Mouse (Mus musculus) heart, embryonic 10.5 days (tissue): ENCODE measurements around the gene Spata20. TPM values are rescaled to one million over a fixed set of nuclear protein-coding genes. Genes with fewer than 3 reads are reported as not detected.
A peak's percentile ranks its signal among the peaks of the same experiment; 100 is the strongest.

Experiments
- DNase-seq: peaks from one replicate; pipeline ENCODE4 v3.0.0-alpha.2; 2017; ENCODE audit warnings: low spot score
- H3K27ac ChIP-seq: fragments of 300-500 bp; sonication (generic); 2 replicates; pipeline ENCODE4 v1.5.1; 2016; ENCODE audit warnings: mild to moderate bottlenecking
- H3K27me3 ChIP-seq: fragments of 300-500 bp; sonication (generic); 2 replicates; pipeline ENCODE4 v1.6.1; 2016; ENCODE audit warnings: mild to moderate bottlenecking; ENCODE audit not compliant: poor library complexity, insufficient read depth, severe bottlenecking
- H3K36me3 ChIP-seq: fragments of 300-500 bp; sonication (generic); 2 replicates; pipeline ENCODE4 v1.6.1; 2016; ENCODE audit warnings: mild to moderate bottlenecking, moderate library complexity
- H3K4me1 ChIP-seq: fragments of 300-500 bp; sonication (generic); 2 replicates; pipeline ENCODE4 v1.6.1; 2016; ENCODE audit warnings: mild to moderate bottlenecking
- H3K4me3 ChIP-seq: fragments of 300-500 bp; sonication (generic); 2 replicates; pipeline ENCODE4 v1.5.1; 2016; ENCODE audit warnings: mild to moderate bottlenecking, moderate library complexity
- H3K9me3 ChIP-seq: fragments of 300-500 bp; sonication (generic); 2 replicates; pipeline ENCODE4 v1.6.1; 2016; ENCODE audit warnings: mild to moderate bottlenecking, moderate library complexity
- WGBS: fragments of 180-500 bp; shearing (Covaris S2); methylation state at CpG from one replicate; pipeline ENCODE4 v1.1.7; 2016; 5-methylcytosine and 5-hydroxymethylcytosine counted together
- polyA plus RNA-seq: library from polyadenylated mRNA; unstranded; fragments of >200 nt; fragmentation: Nextera tagmentation; extraction: Ambion mirVana; gene quantifications from 2 replicates; pipeline ENCODE4 v1.2.1, GENCODE M21; 2016

Gene Spata20
- polyA plus RNA-seq, 1 experiment from 2014 or later = not detected

DNA sequence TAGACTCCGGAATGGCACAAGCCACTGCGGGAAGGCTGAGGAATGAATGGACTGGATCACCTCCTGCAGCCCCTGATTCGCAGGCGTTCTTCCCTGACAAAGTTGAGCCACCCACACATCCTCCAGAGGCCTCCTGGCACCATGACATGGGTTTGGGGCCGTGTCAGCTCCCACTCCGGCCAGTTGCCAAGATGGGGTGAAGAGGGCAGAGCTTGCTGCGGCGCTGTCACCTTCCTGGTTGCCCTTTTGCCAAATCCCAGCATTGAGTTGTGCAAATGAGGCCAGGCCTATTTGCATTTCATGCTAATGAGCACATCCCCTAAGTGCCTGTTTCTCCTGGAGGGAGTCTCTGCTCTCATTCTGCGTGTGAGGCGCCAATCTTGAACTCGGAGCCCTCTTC, 10.3 kb downstream of the Spata20 start:
- Histone ChIP-seq H3K27me3 (peaks cover 99% of the 10 kb centered on the region), H3K36me3 (no peaks in the 10 kb centered on the region), H3K4me3 (0 out of 2 replicates have a peak overlapping the region, but pooled peaks have one; percentile 17), H3K9me3 (no peaks in the 10 kb centered on the region), H3K4me1 (peaks cover 46% of the 10 kb centered on the region), H3K27ac (no peak overlapping the region)
- DNase-seq = no peak
- WGBS = 16% methylated on average over 11 of the region's 11 CpGs

DNA sequence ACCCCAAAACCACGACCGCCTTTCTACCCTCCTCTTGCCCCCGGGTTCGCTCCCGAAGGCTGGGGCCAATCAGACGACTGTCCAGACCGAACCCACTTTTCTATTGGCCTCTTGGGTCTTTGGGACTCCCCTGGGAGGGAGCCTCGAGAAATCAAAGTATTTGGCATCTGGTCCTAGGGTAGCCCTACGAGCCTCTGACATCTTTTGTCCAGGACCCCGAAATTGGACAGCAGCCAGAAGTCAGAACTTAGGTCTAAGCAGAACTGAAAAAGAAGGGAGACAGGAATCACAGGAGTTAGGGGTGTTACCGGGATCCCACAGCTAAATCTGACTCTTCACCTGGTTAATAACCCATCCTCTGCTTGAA, 11.5 kb downstream of the Spata20 start:
- Histone ChIP-seq H3K27me3 (peaks cover 99% of the 10 kb centered on the region), H3K4me1 (peaks cover 50% of the 10 kb centered on the region), H3K9me3 (no peaks in the 10 kb centered on the region), H3K27ac (no peak overlapping the region), H3K4me3 (peak overlapping the region; percentile 71), H3K36me3 (no peaks in the 10 kb centered on the region)
- no peak for DNase-seq
- whole genome bisulfite sequencing = 3% methylated on average over 11 of the region's 11 CpGs

DNA sequence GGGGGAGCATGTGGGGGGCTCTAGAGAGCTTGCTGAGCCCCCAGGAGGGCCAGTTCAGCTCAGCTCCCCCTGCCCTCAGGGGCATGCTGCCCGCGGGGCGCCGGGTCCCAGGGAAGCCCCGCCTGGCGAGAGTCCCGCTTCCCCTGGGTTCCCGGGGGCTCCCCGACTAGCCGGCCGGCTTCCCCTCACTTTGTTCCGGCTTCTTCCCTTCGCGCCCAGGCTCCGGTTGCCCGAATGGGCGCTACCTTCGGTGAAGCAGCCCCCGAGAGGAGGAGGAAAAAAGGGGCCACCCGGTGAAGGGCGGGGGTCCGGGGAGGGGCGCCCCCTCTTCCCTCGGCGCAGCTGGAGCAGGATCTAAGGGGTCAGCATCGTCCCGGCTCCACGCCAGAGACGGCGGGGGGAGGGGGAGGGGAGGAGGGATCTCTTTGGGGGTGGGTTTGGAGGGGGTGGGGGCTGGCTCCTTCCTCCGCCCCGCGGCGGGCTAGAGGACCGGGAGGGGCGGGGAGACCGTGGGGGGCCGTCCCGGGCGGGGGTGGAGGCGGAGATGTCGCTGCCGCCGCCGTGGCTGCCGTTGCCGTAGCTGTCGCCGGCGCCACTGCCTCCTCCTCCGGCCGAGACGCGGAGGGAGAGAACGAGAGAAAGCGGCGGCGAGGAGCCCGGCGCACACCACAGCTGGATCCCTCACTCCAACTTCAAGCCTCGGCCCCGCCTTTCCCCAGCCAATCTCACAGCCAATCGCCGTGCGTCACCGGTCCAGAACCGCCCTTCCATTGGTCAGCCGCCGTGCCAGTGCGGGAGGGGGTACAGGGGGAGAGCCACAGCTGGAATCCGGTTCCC, 12.1 kb downstream of the Spata20 start, which contains the start of gene Cacna1g:
Gene Cacna1g, minus strand, starts transcription at position 492 of the 837 bp plus-strand sequence.
- under 1% methylated on average over 62 of the region's 71 CpGs for WGBS
- H3K27ac ChIP-seq = peak within 1 kb of the TSS; percentile 69
- H3K27me3 ChIP-seq = peaks cover 93% of the 10 kb centered on the region
- peak within 1 kb of the TSS; percentile 71 for H3K4me3 ChIP-seq
- peaks cover 56% of the 10 kb centered on the region for H3K4me1 ChIP-seq
- DNase-seq = peak; percentile 88
- no peaks in the 10 kb centered on the region for H3K9me3 ChIP-seq
- H3K36me3 ChIP-seq = no peaks in the 10 kb centered on the region

DNA sequence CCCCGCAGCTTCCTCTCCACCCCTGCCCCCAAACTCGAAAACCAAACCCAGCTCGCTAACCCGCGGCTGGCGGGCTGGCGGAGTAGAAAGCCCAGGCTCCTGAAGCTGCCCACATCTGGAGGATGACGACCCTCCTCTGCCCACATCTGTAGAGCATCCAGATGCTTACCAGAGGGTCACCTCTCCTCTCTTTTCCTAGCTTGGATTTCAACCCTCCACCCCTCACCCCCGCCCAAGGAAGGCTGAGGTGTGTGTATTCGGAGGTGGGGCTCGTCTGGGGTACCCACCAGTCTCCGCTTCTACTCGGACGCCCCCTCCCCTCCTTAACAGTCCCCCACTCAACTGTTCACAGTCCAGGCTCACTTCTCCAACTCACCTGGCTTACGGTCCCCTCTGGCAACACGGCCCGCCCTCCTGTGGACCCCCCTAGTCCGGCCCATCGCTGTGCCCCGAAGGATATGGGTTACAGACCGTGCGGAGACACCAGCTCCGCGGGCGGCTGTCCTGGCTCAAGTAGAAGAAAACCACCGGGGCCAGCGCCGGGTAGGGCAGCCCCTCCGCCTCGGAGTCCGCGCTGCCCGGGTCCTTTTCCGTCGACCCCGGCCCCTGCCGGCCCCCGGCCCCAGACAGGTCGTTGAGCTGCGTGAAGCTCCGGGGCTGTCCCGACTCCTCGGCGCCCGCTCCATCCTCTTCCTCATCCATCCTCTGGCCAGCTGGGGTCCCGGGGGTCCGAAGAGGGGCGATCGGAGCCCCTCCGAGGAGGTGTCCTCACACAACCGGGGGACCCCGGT, 12.9 kb downstream of the Spata20 start:
- peaks cover 64% of the 10 kb centered on the region for H3K4me1 ChIP-seq
- DNase-seq = no peak
- peaks cover 85% of the 10 kb centered on the region for H3K27me3 ChIP-seq
- under 1% methylated on average over 49 of the region's 52 CpGs for WGBS
- H3K4me3 ChIP-seq = peak overlapping the region; percentile 71
- H3K36me3 ChIP-seq = no peaks in the 10 kb centered on the region
- no peaks in the 10 kb centered on the region for H3K9me3 ChIP-seq
- H3K27ac ChIP-seq = peak overlapping the region; percentile 69

DNA sequence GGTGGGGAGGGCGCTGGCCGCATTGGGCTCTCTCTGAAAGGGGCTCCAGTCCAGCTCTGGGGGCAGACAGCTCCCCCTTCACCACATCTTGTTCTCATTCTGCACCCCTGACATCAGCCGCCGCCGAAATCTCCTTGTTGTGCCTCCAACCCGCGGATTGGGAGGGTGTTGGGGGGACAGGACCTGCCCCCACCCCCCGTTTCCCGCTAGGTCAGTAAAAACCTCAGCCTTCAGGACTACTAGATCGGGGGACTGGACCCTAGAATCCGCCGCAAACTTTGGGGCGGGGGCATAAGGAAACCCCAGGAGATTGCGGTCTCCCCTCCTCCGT, 13.4 kb downstream of the Spata20 start:
- 1% methylated on average over 15 of the region's 15 CpGs for WGBS
- H3K4me1 ChIP-seq = peaks cover 68% of the 10 kb centered on the region
- H3K27me3 ChIP-seq = peaks cover 79% of the 10 kb centered on the region
- peak overlapping the region; percentile 71 for H3K4me3 ChIP-seq
- peak overlapping the region; percentile 69; the same call in 1 of the 2 replicates for H3K27ac ChIP-seq
- H3K9me3 ChIP-seq = no peaks in the 10 kb centered on the region
- DNase-seq = no peak
- H3K36me3 ChIP-seq = no peaks in the 10 kb centered on the region

DNA sequence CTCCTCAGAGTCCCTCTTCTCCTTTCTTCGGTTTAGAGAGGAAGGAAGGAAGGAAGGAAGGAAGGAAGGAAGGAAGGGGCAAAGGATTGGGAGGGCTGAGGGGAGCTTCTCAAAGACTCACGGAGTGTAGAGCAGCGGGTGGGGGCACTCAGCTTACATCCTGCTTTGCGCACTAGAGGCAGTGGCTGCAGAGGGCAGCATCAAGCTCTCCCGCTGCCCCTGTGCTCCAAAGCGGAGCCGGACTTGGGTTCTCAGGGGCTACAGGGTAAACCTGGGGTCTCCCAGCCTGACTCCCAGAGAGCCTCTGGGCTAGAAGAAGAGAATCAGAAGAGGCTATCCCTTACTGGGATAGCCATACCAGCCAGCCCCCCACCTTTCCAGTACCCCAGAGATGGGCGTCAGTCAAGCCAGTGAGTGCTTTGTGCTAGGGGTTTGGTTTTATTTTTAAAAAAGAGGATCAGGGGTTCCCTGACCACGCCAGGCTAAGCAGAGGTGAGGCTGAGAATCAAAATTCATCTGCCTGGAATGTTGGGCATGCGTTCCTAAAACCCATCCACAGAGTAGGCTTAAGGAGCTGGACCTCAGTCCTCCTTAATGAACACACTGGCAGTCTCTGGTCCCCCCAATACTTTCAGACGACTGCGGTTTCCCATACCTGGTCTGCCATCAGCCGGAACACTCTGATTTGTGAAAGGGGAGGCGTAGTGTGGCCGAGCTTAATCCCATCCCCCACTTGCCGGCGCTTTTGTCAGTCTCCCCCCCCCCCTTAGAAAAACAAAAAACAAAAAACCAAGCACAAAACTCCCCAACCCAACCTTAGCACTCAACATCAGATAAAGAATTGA, 14.0 kb downstream of the Spata20 start:
- peak overlapping the region; percentile 71 for H3K4me3 ChIP-seq
- no peaks in the 10 kb centered on the region for H3K36me3 ChIP-seq
- no peaks in the 10 kb centered on the region for H3K9me3 ChIP-seq
- H3K27ac ChIP-seq = peak overlapping the region; percentile 69; the same call in 1 of the 2 replicates
- no peak for DNase-seq
- peaks cover 73% of the 10 kb centered on the region for H3K4me1 ChIP-seq
- H3K27me3 ChIP-seq = peaks cover 77% of the 10 kb centered on the region
- 4% methylated on average over 17 of the region's 17 CpGs for WGBS

DNA sequence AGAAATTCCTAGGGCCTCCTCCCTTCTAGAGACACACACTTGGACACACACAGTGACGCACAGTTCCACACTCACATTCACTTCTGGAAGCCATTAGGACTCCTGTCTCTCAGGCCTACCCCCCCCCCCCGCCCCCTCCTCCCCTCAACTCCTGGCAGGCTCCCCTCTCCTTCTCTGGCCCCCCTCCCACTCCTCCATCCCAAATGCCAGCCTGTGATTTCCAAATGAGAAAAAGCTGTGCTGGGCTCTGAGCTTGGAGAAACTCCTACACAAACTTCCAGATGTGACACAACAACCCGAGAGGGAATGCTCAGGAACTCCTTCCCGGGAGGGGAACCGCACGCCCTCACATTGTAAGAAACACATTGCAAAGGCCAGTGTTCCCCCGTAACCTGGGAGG, 15.6 kb downstream of the Spata20 start:
- Histone ChIP-seq H3K4me1 (peaks cover 74% of the 10 kb centered on the region), H3K36me3 (no peaks in the 10 kb centered on the region), H3K27ac (0 out of 2 replicates have a peak overlapping the region, but pooled peaks have one; percentile 16), H3K9me3 (no peaks in the 10 kb centered on the region), H3K27me3 (peaks cover 75% of the 10 kb centered on the region), H3K4me3 (no peak overlapping the region)
- no peak for DNase-seq
- WGBS = 61% methylated on average over 6 of the region's 7 CpGs

DNA sequence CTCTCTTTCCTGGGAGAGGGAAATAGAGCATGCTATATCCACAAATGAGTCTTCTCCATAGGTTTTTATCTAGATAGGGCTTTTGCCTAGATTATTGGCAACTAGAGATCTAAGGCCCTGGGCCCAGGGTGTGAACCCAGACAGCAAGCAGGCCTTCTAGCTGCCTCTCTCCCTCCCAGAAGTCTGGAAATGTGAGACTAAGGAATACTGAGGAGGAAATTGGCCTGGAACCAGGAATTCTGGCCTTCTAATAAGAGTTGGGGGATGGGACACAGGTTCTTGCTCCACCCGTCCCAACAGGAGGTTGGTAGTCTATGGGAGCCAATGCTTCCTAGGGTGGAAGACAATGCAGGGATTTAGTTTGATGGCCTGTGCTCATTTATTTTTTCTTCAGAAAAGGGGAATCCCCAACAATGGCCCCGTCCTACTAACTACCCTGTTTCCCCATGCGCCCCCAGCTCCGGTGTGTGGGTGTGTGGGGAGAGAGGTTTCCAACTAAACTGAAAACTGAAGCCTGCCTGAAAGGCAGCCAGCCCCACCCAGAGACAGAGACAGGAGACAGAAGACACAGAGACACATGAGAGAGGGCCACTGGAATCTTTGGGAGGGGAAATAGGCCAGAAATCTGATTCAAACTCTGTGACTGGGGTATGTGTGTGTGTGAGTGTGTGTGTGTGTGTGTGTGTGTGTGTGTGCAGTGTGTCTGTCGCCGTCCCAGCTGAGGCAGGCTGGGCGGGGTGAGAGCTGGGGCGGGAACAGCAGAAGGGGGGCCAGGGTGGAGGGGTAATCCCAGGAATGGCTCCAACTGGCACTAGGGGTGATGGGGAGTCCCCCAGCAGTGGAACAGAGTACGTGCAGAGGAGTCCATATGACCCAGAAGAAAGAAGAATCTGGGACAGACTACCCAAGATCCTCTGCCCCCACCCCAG, 16.6 kb downstream of the Spata20 start:
- Histone ChIP-seq H3K9me3 (no peaks in the 10 kb centered on the region), H3K27ac (peak overlapping the region; percentile 9; the same call in 1 of the 2 replicates), H3K4me1 (peaks cover 75% of the 10 kb centered on the region), H3K36me3 (no peaks in the 10 kb centered on the region), H3K27me3 (peaks cover 71% of the 10 kb centered on the region), H3K4me3 (no peak overlapping the region)
- DNase-seq = no peak
- WGBS = 46% methylated on average over 8 of the region's 9 CpGs

DNA sequence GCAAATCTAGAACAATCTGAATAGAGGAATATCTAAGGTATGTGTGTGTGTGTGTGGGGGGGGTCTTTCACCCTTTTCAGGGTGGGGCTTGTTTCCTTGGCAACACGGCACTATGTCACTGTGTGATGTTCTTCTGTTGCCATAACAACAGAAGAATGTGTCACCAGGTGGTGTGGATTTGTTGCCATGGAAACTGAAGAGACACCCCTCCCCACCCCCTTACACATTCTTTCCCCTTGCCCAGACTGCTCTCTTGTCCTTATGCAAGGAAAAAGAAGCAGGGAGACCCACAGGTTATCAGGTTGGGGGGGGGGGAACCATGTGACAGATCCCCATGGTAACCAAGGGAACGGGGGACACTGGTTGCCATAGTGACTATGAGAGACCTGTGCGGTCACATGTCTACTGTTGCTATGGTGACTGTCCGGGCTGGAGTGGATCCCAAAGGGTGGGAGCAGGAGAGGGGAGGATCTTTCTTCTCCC, 17.4 kb downstream of the Spata20 start:
- WGBS = 31% methylated on average over 4 of the region's 4 CpGs
- no peaks in the 10 kb centered on the region for H3K36me3 ChIP-seq
- DNase-seq = no peak
- peaks cover 68% of the 10 kb centered on the region for H3K27me3 ChIP-seq
- H3K4me3 ChIP-seq = no peak overlapping the region; the same call in 1 of the 2 replicates
- peaks cover 68% of the 10 kb centered on the region for H3K4me1 ChIP-seq
- H3K27ac ChIP-seq = no peak overlapping the region
- H3K9me3 ChIP-seq = no peaks in the 10 kb centered on the region

DNA sequence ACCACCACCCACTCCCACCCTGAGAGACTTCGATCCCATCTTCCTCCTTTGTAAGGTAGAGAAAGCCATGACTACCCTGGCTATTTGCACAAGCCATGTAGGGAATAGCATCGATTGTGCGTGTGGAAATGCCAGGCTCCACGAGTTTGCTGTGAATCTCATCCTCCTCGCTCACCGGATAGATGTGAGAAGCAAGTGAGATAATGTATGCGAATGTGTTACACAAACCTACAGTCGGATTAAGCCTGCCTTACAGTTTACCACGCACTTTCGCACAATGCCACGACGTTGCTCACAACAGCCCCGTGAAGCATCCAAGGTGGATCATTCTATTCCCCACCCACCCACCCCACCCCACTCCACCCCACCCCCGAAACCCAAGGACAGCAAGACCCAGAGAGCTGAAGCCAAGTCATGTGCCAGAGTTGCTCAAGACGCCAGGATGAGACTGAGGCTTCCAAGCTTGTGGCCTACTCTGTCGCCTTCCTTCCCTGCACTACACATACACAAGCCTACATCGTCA, 19.6 kb downstream of the Spata20 start:
- 87% methylated on average over 17 of the region's 17 CpGs for WGBS
- Histone ChIP-seq H3K4me1 (peaks cover 46% of the 10 kb centered on the region), H3K27me3 (peaks cover 53% of the 10 kb centered on the region), H3K36me3 (no peaks in the 10 kb centered on the region), H3K27ac (no peak overlapping the region), H3K9me3 (no peaks in the 10 kb centered on the region), H3K4me3 (no peak overlapping the region)
- no peak for DNase-seq

DNA sequence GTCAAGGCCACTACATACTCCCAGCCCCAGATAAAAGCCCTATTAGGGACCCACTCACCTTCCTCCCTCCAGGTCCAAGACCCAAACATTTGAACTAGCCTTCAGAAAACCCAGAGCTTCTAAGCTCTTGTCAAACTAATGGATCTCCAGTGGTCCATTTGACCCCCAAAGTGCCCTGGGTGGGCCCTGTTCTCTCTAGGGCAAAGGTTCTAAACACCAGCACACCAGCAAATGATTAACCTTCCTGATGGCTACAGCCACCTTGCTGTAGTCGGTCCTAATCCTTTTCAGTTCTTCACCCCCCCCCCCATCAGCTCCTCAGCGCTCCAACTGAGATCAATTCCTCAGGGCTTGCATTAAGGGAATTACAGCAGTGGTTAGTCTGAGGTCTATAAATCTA, 21.8 kb downstream of the Spata20 start:
- H3K36me3 ChIP-seq = no peaks in the 10 kb centered on the region
- no peak for DNase-seq
- H3K4me1 ChIP-seq = peaks cover 42% of the 10 kb centered on the region
- H3K4me3 ChIP-seq = no peak overlapping the region
- no peaks in the 10 kb centered on the region for H3K9me3 ChIP-seq
- H3K27ac ChIP-seq = no peak overlapping the region
- WGBS = 46% methylated on average over 2 of the region's 2 CpGs
- peaks cover 41% of the 10 kb centered on the region; the same call in 1 of the 2 replicates for H3K27me3 ChIP-seq
